Mouse (Mus musculus) ovary, postnatal 10 days (tissue): ENCODE data around the gene Ptprcap.
"Not testable (repeated sequence)": the region's sequence is repeated elsewhere in the genome, so short reads cannot be mapped to it uniquely, and the experiment has no call there.

ENCODE experiments used
- DNase-seq: peaks from one replicate; pipeline ENCODE4 v3.0.0; 2022; ENCODE audit warnings: low spot score

Gene Ptprcap

DNA sequence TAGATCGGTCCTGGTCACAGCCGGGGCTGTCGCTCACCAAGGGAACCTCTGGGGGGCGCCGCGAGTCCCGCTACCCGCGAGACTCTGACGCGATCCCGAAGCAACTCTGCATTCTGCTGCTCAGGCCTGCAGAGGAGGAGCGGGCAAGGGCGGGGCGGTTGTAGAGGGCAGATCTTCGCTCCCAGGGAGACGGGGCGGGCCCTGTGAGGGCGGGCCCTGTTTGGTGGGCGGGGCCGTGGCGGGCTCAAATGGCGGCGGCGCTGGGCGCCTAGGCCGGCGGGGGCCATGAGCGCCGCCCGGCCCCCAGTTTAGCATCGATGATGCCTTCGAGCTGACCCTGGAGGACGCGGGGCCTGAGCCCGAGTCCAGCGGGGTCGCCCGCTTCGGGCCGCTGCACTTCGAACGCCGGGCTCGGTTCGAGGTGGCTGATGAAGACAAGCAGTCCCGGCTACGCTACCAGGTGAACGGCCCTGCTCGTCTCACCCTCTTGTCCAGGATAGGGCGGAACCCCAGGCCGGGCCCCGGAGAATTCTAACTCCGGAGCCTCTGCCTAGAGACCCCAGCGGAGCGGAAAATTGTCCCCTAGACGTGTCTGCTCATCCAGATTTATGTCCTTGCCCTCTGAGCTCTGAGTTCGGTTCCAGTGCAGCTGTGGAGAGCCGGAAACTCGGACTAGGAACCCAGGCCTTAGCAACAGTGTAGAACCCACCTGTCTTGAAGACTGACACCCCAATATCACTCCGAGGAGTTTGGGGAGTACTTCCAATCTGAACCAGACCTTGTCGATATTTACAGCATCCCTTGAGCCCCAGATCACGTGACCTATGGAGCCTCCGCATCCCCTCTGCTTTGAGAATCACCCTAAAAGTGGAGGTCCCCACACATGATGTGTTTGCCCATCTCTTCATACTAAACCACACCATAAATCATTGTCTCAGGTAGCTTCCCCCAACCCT lies 27.4 kb upstream of the Ptprcap start, which contains the start of gene Aip:
Gene Aip, minus strand, starts transcription at position 118 of the 956 bp plus-strand sequence.
- peak; percentile 87 for DNase-seq

DNA sequence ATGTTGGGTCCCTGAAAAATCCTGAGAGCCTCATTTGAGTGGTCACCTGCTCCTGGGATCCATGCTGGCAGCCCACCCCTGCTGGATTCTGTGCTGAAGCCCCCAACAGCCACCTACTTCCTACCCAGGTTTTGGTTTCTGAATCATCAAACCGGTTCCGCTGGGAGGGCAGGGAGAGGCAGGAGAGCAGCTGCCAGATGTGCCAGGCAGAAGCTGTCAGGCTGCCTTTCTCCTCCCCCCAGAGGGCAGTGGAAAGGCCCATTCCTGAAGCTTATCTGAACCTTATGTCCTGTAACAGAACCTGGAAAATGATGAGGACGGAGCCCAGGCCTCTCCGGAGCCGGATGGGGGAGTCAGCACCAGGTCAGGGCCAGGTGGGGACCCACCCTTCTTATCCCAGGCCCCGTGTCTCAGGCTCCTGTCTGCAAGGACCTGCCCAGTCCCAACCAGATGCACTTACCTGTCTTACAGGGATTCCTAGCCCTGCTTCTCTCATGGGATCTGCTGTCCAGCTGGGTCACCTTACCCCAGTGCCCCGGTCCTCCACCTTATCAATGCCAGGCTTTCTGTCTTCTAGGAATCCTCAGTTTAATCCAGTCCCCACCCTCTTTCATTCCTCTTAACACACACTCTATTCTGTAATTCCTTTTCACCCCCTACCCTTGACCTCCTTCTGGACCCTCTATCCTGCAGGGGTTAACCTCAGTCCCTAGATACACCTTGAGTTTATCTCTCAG lies 26.5 kb upstream of the Ptprcap start:
- no peak for DNase-seq

DNA sequence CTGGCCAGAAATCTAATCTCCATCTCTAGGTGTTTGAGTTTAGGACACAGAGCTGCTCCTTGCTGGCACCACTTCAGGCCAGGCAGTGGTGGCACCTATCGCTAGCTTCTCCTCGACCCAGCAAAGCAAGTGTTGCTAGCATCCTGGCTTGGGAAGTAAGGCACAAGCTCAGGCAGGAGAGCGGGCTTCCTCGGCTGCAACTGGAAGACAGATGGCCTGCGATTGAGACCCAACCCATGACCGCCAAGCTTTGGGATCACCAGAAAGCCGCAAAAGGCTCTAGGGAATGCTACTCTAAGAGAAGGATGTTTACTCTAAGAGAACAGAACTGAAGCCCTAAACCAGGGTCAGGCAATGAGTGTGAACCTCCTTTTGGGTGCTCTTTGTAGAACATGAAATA lies 23.9 kb upstream of the Ptprcap start:
- DNase-seq: no peak

DNA sequence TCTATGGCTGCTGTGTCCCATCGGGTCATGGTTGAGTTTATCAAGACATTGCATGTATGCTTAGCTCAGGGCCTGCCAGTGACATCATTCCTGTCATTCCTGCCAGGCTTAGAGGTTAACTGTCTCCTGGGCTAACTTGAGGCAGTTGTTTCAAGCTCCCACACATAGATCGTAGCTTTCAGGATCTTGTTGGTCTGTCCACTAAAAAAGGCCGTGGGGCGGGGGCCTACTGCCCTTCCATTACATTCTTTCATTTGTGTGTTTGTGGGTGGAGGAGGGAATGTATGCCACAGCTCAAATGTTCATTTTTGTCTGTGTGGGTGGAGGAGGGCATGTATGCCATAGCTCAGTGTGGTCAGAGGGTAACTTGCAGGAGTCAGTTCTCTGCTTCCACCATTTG lies 23.3 kb upstream of the Ptprcap start:
- DNase-seq: no peak

DNA sequence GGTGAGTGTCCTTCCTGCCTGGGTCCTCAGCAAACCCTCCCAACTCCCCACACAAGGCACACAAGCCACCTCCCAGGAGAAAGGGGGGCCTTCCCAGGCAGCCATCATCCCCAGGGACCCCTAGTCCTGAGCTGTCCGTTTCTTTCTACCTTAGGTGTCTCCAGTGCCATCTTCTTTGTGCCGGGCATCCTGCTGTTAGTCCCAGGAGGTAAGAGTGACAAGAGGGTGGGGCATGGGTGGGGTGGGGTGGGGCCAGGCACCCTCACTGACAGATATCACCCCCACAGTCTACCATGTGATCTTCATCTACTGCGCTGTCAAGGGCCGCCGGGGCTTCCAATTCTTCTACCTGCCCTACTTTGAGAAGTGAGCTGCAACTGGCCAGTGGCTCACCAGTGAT lies 22.3 kb upstream of the Ptprcap start:
- no peak for DNase-seq

DNA sequence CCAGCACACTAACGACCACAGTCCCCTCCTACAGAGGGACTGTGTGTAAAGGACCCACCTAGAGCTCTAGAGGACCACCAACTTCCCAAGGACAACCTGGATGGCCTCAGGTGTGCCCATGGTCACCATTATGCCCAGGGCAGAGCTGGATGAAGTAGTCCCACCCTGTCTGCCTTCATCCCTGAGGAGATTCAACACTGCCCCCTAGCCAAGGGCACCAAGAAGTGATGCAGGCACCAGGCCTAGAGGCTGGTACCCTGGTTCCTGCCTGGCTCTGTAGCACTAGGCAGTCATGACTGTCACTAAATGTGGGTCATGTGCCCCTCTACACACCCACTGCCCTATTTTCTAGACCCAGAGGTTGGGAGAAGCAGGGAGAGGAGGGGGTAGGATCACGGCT lies 21.6 kb upstream of the Ptprcap start:
- DNase-seq: no peak

DNA sequence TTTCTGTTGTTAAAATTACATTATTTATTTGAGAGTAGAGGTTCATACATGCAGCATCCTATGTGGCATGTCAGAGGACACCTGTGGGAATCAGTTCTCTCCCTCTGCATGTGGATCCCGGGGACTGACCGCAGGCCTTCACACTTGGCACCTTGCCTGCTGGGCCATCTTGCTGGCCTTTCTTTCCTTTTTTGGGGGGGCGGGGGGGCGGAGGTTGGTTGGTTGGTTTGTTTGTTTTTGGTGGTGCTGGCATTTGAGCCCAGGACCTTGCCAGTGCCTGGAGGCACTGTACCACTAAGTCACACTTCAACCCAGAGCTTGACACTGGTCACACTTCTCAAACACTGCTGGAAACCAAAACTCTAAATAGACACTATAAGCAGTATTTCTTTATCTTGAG lies 19.1 kb upstream of the Ptprcap start:
- no peak for DNase-seq

DNA sequence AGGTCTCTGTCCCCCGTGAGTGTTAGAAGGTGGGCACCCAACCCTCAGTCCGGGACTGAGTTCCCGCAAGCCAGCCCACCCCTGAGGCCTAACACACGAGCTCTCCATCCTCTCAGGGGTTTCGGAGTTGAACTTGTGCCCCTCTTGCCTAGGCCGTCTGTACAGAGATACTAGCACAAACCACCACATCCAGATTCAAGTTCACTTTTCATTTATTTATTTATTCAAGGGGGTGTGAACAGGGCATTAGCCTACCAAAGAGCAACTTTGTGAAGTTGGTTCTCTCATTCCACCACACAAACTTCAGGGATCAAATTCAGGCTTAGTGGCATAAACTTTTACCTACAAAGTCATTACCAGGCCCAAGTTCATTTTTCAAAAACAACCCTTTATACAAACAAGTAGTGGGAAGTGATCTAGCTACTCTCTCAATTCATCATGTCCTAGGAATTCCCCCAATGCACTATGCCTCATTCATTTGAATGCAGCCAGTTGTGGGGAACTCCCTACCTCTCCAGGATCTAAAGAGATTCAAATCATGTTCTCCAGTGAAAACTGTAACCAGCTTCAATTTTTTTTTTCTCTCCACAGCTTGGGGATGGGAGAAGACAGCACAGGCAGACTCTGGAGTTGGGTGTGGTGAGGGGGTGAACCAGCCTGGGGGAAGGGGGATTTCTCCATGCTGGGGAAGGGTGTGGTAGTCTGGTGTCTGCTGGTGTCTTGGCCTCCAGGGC lies 18.0 kb upstream of the Ptprcap start:
- not testable (repeated sequence) for DNase-seq

DNA sequence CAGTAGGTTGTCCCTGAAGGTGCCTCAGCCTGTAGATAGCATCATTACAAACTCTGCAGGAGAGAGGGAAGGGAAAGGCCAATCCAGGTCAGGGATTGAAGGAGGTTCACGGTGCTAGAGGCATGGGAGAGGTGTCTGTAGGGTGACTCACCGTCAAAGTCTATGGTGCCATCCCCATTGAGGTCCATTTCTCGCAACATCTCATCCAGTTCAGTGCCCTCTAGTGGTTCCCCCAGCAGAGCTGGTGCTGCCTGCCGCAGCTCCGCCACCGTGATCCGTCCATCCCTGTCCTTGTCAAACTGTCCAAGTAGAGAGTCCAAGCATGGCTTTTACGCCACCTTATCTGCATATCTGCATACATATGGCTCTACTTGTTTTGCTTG lies 17.4 kb upstream of the Ptprcap start:
- not testable (repeated sequence) for DNase-seq

DNA sequence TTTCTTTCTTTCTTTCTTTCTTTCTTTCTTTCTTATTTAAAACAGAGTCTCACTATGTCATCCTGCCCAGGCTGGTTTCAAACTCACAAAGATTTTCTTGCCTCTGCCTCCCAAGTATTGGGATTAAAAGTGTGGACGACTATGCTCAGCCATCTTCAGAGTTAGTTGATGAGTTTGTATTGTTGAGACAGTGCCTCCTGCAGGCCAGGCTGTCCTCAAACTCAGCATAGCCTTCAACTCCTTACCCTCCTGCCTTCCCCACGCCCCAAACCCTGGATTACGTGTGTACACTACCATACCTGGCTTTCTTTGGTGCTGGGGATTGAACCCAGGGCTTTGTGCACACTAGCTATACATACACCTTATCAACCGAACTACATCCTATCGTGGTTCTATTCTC lies 16.9 kb upstream of the Ptprcap start:
- DNase-seq: no peak

DNA sequence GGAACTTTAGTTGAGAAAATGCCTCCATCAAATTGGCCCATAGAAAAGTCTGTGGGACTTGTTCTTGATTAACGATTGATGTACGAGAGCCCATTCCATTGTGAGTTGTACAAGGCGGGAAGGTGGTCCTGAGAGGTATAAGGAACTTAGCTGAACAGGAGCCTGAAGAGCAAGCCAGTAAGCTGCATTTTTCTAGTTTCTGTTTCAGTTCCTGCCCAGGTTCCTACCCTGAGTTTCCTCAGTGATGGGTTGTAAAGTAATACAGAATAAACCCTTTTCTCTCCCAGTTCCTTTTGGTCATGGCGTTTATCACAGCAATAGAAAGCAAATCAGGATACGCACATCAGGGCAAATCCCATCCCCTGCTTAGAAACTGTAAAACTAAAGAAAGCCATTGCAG lies 15.5 kb upstream of the Ptprcap start:
- no peak for DNase-seq

DNA sequence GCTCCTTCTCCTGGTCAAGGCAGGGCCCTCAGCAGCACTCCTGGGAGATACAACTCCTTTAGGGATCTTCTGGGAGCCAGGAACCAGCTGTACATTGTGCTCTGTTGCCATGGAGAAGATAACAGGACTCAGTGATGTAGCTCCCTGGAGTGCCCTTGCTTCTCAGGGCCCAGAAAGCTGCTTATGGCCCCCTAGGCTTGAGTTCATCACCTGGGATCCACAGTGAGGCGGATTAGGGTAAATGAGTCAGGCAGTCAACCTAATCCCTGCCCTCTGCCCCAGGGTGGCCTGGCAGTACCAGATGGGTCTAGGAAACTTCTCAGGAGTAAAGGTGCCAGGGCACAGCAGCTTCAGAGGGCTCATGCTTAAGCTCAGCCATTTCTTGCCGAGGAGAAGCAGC lies 14.0 kb upstream of the Ptprcap start, which contains the start of gene Gpr152:
Gene Gpr152, plus strand, starts transcription at position 342 of the 400 bp plus-strand sequence.
- no peak for DNase-seq

DNA sequence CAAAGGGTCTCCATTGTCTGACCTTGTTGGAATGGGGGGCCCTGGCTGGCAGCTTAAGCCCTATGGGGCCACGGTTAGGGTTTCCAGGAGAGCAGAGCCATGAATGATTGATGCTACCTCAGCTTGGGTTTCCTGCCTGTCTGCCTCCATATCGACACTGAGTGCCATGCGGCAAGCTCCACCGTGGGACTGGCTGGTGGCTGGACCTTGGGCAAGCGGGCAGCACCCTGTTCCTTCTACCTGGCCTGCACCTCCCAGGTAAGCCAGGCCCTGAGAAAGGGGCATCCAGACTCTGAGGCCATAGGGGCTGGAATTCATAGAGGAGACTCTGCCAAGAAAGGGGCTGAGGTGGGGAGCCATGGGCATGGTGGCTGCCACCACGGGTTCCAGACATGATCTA lies 13.3 kb upstream of the Ptprcap start:
- no peak for DNase-seq

DNA sequence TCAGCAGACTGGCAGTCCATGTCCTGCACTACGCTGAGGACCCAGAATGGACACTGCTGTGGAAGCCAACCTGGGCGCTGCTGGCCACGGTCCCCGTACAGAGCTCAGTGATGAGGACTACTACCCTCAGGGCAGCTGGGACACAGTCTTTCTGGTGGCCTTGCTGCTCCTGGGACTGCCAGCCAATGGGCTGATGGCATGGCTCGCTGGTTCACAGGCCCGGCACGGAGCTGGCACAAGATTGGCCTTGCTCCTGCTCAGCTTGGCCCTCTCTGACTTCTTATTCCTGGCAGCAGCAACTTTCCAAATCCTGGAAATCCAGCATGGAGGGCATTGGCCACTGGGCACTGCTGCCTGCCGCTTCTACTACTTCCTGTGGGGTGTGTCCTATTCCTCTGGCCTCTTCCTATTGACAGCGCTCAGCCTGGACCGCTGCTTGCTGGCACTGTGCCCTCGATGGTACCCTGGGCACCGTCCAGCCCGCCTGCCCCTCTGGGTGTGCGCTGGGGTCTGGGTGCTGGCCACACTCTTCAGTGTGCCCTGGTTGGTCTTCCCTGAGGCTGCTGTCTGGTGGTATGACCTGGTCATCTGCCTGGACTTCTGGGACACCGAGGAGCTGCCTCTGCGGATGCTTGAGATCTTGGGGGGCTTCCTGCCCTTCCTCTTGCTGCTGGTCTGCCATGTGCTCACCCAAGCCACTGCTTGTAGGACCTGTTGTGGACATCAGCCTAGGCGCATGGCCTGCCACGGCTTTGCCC lies 10.8 kb upstream of the Ptprcap start:
- no peak for DNase-seq

DNA sequence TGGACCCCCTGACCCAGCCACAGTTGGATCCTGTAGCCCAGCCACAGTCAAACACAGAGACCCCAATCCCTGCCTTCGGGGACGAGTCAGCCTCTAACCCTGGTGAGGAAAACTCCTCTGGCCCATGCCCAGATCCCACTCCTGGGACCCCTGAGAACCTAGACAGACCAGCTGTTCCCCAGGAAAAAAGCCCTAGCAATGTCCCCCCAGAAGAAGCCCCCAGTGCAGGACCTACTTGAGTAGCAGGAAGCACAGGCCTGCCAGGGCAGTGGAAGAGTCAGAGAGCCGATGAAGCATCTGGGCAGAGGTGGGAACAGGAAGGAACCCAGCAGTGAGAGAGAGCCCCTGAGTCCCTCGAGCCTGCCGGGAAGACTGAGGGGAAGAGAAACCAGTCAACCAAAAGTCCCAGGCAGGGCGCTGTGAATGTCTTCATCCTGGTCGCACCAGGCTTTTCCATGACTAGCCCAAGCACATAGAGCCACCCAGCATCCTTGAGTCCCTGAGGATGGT lies 9.6 kb upstream of the Ptprcap start, which contains the start of gene Cabp4:
Gene Cabp4, minus strand, starts transcription at position 275 of the 510 bp plus-strand sequence.
- no peak for DNase-seq

DNA sequence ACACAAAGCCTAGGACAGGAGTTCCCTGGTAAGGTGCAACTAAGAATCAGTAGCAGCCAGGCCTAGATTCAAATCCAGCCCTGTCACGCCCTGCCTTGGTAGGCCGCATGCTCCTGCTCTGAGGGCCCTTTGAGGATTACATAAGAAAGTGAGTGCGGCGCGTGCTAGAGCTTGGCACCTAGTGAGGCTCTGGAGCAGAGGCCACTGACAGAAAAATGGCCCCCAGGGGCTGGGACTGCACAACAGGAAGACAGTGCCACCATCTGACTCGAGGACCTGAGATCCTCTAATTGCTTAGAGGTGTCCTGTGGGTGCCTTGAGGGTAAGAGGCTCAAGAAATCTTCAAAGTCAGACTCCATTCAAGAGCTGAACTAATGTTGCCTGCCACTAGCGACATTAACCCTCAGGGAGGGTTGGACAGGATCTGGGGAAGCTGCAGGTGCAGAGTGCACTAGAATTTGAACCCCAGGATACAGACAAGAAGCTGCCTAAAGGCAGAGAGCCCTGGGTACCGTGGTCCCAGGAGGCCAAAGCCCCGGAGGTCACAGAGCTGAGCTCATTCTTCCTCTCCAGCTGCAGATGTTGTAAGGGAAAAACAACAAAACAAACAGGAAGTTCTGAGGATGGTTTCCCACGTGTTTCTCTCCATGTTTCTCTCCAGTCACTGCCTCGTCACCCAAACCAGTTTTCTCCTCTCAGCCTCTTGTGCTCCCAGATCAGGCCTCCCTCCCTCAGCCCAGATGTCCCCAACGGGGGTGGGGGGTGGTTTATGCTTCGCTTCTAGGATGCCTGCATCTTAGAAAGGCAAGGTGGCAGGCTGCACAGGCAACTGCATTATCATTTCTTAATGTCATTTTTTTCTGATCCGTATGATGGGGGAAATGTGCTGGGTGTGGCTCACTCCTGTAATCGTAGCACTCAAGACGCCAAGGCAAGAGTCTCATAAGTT lies 8.6 kb upstream of the Ptprcap start:
- no peak for DNase-seq

DNA sequence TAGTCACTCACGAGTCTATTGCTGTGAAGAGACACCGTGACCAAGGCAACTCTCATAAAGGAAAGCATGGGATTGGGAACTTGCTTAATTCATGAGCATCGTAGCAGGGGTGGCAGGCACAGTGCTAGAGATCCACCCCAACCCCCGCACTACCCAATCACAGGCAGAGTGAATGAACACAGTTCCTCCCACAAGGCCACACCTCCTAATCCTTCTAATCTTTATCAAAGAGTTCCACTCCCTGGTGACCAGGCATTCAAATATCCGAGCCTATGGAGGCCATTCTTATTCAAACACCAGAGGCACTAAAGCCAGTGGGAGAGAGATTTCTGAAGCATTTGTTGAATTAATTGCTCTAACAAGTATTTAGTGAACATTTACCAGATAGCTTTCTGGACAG lies 7.5 kb upstream of the Ptprcap start:
- no peak for DNase-seq

DNA sequence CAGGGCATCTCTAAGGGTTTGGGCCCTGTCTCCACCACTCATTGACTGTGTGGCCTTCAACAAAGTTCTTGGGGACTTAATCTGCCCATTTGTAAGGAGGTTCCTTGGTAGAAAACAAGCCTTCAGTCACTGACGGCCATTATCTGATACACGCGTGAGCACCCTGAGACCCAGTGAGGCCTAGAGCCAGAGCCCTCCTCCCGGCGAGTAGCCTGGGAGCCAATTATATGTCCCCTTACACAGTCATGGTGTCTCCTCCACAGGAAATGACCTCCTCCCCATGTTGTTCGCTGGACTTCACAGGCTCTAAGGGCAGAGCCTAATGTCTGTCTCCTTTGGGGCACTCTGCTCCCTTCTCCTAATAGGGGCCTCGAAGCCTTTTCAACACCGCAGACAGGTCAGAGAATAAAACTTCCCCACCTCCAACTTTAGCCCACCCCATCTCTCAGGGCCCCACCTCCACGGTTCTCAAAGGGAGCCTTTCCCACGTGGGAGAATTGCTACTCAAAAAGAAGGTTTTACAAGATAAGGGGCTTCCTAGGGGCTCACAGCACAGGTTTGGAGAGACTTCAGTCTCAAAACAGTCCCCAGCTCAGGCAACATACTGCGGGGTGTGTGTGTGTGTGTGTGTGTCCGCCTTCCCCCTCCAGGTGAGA lies 6.9 kb upstream of the Ptprcap start:
- no peak for DNase-seq

DNA sequence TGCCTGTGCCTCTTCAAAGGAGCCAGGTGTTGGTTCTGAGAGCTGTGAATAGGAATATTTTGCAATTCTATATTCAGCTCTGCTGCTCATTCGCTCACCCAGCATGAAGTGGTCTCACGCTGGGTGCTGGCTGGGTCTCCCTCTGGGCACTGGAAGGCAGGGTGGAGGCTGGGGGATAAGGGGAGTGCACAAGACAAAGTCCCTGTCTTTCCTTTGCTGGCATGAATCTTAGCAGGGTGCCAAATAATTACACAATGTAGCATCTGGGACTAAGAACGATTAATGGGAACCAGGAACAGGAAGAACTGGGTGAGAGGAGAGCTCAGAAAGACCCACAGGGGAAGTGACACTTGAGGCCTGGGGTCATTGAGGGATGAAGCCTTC lies 6.4 kb upstream of the Ptprcap start:
- DNase-seq: no peak
